Mouse (Mus musculus) kidney, adult 18-20 months (tissue): Measurements from ENCODE around the gene Chmp5.
"Not testable (repeated sequence)": the region's sequence is repeated elsewhere in the genome, so short reads cannot be mapped to it uniquely, and the experiment has no call there.

Source experiments
- DNase-seq: peaks from one replicate; pipeline ENCODE4 v3.0.0; 2021

Chmp5 gene

GRCm38 (mm10) chr4:40948160-40948708 lies at the start of gene Chmp5, which contains the start of gene Bag1:
Gene Chmp5, plus strand, starts transcription at chr4:40948407.
Gene Bag1, minus strand, starts transcription at chr4:40948294.
- DNase-seq = peak; percentile 99

- no peak for DNase-seq
Measured at GRCm38 (mm10) chr4:40898476-40899044, 49.6 kb upstream of the Chmp5 start.

GRCm38 (mm10) chr4:40899264-40899663 lies 48.9 kb upstream of the Chmp5 start:
- no peak for DNase-seq

- no peak for DNase-seq
Measured at GRCm38 (mm10) chr4:40900071-40900470, 48.1 kb upstream of the Chmp5 start.

GRCm38 (mm10) chr4:40900612-40901011 lies 47.6 kb upstream of the Chmp5 start:
- no peak for DNase-seq

GRCm38 (mm10) chr4:40906298-40906697 lies 41.9 kb upstream of the Chmp5 start:
- no peak for DNase-seq

GRCm38 (mm10) chr4:40908261-40908969 lies 39.8 kb upstream of the Chmp5 start:
- DNase-seq = peak; percentile 84

GRCm38 (mm10) chr4:40914287-40914867 lies 33.8 kb upstream of the Chmp5 start:
- DNase-seq = no peak

- DNase-seq = no peak
Measured at GRCm38 (mm10) chr4:40915947-40916346, 32.3 kb upstream of the Chmp5 start.

- DNase-seq = no peak
Measured at GRCm38 (mm10) chr4:40916592-40917155, 31.5 kb upstream of the Chmp5 start.

GRCm38 (mm10) chr4:40919785-40920184 lies 28.4 kb upstream of the Chmp5 start, which contains the start of gene Spink4:
Gene Spink4, plus strand, starts transcription at chr4:40920052.
- DNase-seq = peak; percentile 26

GRCm38 (mm10) chr4:40920576-40920975 lies 27.6 kb upstream of the Chmp5 start:
- no peak for DNase-seq

- no peak for DNase-seq
Measured at GRCm38 (mm10) chr4:40921288-40921687, 26.9 kb upstream of the Chmp5 start.

- peak; percentile 38 for DNase-seq
Measured at GRCm38 (mm10) chr4:40923087-40923651, 25.0 kb upstream of the Chmp5 start.

GRCm38 (mm10) chr4:40925568-40925967 lies 22.6 kb upstream of the Chmp5 start:
- no peak for DNase-seq

GRCm38 (mm10) chr4:40929046-40929445 lies 19.2 kb upstream of the Chmp5 start:
- DNase-seq = no peak

GRCm38 (mm10) chr4:40933694-40934093 lies 14.5 kb upstream of the Chmp5 start:
- DNase-seq = no peak

GRCm38 (mm10) chr4:40934369-40934768 lies 13.8 kb upstream of the Chmp5 start:
- DNase-seq = not testable (repeated sequence)

- no peak for DNase-seq
Measured at GRCm38 (mm10) chr4:40936175-40936839, 11.9 kb upstream of the Chmp5 start.

GRCm38 (mm10) chr4:40938793-40939192 lies 9.4 kb upstream of the Chmp5 start:
- no peak for DNase-seq

- DNase-seq = no peak
Measured at GRCm38 (mm10) chr4:40943651-40944050, 4.6 kb upstream of the Chmp5 start.

GRCm38 (mm10) chr4:40946516-40947121 lies 1.6 kb upstream of the Chmp5 start:
- DNase-seq = no peak
